Mouse (Mus musculus) heart, adult 18-20 months (tissue): ENCODE results near the gene Foxs1. TPM values are rescaled to one million over a fixed set of nuclear protein-coding genes. Genes with fewer than 3 reads are reported as not detected.

Source experiments
- DNase-seq, 2 experiments: peaks; one replicate each; pipeline ENCODE4 v3.0.0; 2021 to 2022; ENCODE audit warnings: mixed read lengths in 1 of 2
- total RNA-seq, 2 experiments: library from RNA; stranded (reverse); gene quantifications; 2 replicates each; pipeline ENCODE4 v1.2.3; 2021

Foxs1 gene
- total RNA-seq, 2 experiments from 2014 or later = 2.2 to 2.6 TPM

DNA sequence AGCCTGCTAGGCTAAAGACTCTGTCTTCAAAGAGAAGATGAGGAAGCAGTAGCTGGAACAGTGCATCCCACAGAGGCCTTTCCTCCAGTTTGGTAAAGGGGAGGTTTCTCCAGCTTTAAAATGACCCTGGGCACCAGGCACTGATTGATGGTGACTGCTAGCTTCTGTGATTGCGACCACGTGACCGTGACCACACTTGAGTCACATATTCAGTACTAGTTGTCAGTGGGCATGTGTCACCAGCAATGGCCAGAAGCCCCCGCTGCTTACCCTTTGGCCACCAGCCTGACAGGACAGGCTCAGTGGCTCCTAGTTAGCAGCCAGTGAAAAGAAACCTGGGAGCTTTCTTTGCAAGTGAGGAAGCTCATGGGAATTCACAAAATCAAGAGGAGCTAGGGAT is 29.4 kb downstream of the Foxs1 start:
- peak; percentile 47 to 55 for DNase-seq

DNA sequence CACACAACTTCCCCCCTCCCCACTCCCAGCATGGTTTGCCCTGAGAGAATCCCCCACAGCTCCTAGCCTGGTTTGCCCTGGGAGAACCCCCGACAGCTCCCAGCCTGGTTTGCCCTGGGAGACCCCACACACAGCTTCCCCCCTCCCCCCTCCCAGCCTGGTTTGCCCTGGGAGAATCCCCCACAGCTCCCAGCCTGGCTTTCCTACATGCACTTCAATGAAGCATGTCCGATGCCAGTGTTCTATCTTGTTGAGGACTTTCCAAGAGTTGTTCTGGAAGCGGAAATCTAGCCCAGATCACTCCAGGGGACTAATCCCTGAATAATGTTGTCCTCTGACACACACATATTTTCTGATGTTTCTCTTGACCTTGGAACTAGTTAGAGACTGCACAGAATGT is 30.4 kb downstream of the Foxs1 start:
- no peak for DNase-seq

DNA sequence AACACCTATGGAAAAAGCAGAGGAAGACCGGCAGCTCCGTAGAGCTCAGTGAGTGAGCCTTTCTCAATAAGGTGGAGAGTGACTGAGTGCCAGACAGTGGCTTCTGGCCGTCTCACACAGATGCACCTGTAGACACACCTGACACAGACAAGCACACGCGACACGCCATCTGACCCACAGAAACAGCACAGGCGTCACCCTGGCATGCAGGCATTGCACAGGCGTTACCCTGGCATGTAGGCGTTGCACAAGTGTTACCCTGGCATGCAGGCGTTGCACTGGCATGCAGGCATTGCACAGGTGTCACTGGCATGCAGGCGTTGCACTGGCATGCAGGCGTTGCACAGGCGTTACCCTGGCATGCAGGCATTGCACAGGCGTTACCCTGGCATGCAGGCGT is 31.7 kb downstream of the Foxs1 start:
- DNase-seq = no peak

GRCm38 (mm10) chr2:152899011-152899410 is 34.0 kb downstream of the Foxs1 start:
- DNase-seq = no peak

GRCm38 (mm10) chr2:152896926-152897325 is 36.1 kb downstream of the Foxs1 start:
- no peak for DNase-seq

DNA sequence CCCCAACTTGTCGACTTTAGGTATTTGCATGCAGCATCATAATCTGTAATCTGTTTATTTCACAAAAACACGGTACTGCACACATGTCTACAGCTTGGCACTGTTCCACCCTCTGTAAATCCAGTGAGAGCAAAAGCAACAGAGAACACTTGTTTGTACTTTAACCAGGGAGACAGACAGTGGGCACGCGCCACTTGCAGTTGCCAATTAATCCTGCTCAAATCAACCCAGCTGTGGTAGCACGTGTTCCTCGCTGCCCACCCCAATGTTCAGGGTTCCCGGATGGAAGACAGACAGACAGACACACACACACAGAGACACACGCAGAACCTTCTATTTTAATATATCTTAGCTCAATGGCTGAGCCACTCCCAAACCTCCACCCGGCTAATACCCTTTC is 37.2 kb downstream of the Foxs1 start:
- DNase-seq = no peak

- DNase-seq = no peak
These were observed 44.2 kb downstream of the Foxs1 start for GRCm38 (mm10) chr2:152888774-152889173.

- no peak for DNase-seq
These were observed 45.8 kb downstream of the Foxs1 start for GRCm38 (mm10) chr2:152887230-152887629.

DNA sequence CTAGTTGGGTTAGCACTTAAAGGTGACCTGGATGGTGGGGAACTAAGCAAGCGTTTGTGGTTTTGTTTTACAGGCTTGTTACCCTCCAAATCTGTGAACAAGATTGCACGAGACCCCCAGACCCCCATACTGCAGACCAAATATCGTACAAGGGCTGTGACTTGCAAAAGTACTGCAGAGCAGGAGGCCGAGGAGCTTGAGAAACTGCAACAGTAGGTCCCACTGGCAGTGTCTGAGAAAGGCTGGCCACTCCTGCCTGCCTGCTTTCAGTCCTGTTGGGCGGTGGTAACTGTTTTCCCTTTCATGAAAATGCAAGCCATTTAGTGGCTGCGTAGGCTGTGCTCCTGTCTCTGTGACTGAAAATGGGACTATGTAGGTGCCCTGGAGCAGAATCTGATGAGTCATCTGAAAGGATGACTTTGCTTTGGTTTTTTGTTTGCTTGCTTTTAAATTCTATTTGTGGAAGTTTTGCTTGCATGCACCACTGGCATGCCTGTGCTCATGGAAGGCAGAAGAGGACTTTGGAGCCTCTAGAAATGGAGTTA is 48.8 kb downstream of the Foxs1 start:
- DNase-seq = no peak

Other genes starting within 250 kb of the Foxs1 start
- 10 to 100 TPM; 15.8 to 16.4 TPM for gene Mcts2, start 246.2 kb downstream of the Foxs1 start, total RNA-seq
- gene Id1, start 197.0 kb downstream of the Foxs1 start, total RNA-seq = 10 to 100 TPM; 63.7 to 75.1 TPM
- gene Cox4i2, start 179.0 kb downstream of the Foxs1 start, total RNA-seq = 10 to 100 TPM; 11.9 to 15.2 TPM
- gene Bcl2l1, start 101.5 kb downstream of the Foxs1 start, total RNA-seq = 100 to 1,000 TPM in 1 of 2 experiments, 10 to 100 TPM in 1; 77.8 to 111 TPM
- gene Tpx2, start 85.2 kb downstream of the Foxs1 start, total RNA-seq = 1 to 10 TPM in 1 of 2 experiments, under 1 TPM in 1; 0.90 to 1.0 TPM
- gene Mylk2, start 21.9 kb downstream of the Foxs1 start, total RNA-seq = under 1 TPM in 1 of 2 experiments, not detected in 1; 0.13 TPM
- gene Dusp15, start 18.5 kb upstream of the Foxs1 start, total RNA-seq = not detected
- not detected for gene Ttll9, start 29.3 kb upstream of the Foxs1 start, total RNA-seq
- gene Pdrg1, start 82.2 kb upstream of the Foxs1 start, total RNA-seq = 100 to 1,000 TPM; 136 to 152 TPM
- not detected for gene Xkr7, start 98.6 kb upstream of the Foxs1 start, total RNA-seq
- 10 to 100 TPM; 12.6 to 15.5 TPM for gene Ccm2l, start 132.7 kb upstream of the Foxs1 start, total RNA-seq
- 1 to 10 TPM; 1.3 to 1.9 TPM for gene Hck, start 175.3 kb upstream of the Foxs1 start, total RNA-seq
- 10 to 100 TPM; 36.6 to 44.4 TPM for gene Tm9sf4, start 228.1 kb upstream of the Foxs1 start, total RNA-seq